Mouse (Mus musculus): ENCODE measurements at regions not wholly inside any gene's neighbourhood (a gene's known extent, or its start where the extent isn't known, plus 50 kb on each side); places are given as distances from the start of the nearest gene placed in this dataset.

DNA sequence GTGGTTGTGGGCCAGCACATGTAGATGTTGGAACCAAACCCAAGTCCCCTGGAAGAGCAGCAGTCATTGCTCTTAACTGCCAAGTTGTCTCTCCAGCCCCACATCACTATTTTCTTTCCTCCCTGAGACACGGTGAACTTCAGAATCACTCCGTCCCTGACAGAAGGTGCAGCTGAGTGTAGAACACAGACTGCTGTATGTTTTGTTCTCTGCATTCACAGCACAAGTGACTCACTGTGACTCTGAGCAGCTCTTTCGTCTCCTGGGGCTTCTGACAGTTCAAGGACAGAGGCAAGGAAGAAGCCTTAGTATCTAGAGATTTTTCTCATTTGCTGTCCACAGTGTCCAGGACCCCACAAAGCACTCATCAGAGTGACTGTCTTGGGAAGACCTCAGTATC is 227.6 kb downstream of the Bcl2l11 start:
- Histone ChIP-seq H3K27ac (replicated peaks; ENCODE audit: low read depth, low read length) (no peak overlapping the region), H3K4me3 (ENCODE audit: low read depth, low read length) (no peak overlapping the region), H3K4me2 (ENCODE audit: low read depth, severe bottlenecking) (no peak overlapping the region), H3K9ac (ENCODE audit: low read length) (no peak overlapping the region), H3K27me3 (ENCODE audit: control insufficient read depth, insufficient read depth, low read length) (no peaks in the 10 kb centered on the region), H3K9me3 (ENCODE audit: control insufficient read depth, low read length) (no peaks in the 10 kb centered on the region), H3K36me3 (ENCODE audit: control insufficient read depth, insufficient read depth, low read length) (no peaks in the 10 kb centered on the region), H3K4me1 (ENCODE audit: control insufficient read depth, insufficient read depth, low read length) (no peaks in the 10 kb centered on the region)
- DNase-seq (ENCODE audit: low spot score): no peak
- no peak for ATAC-seq (ENCODE audit: insufficient number of reproducible peaks, low FRiP score, low TSS enrichment, low read depth)
- WGBS: 85% methylated on average over 3 of the region's 3 CpGs

- no peaks in the 10 kb centered on the region for H3K9me3 ChIP-seq (ENCODE audit: control insufficient read depth, low read length)
- H3K27me3 ChIP-seq (ENCODE audit: control insufficient read depth, insufficient read depth, low read length): no peaks in the 10 kb centered on the region
- H3K9ac ChIP-seq (ENCODE audit: low read length): no peak overlapping the region
- 89% methylated on average over 4 of the region's 4 CpGs for WGBS
- peaks cover 3% of the 10 kb centered on the region; the same call in 1 of the 2 replicates for H3K4me1 ChIP-seq (ENCODE audit: control insufficient read depth, insufficient read depth, low read length)
- DNase-seq (ENCODE audit: low spot score): no peak
- no peak overlapping the region for H3K4me3 ChIP-seq (ENCODE audit: low read depth, low read length)
- no peak for ATAC-seq (ENCODE audit: insufficient number of reproducible peaks, low FRiP score, low TSS enrichment, low read depth)
- H3K4me2 ChIP-seq (ENCODE audit: low read depth, severe bottlenecking): no peak overlapping the region
- H3K27ac ChIP-seq (replicated peaks; ENCODE audit: low read depth, low read length): no peak overlapping the region
- no peaks in the 10 kb centered on the region for H3K36me3 ChIP-seq (ENCODE audit: control insufficient read depth, insufficient read depth, low read length)
Measured at GRCm38 (mm10) chr2:128356326-128356725, 230.5 kb downstream of the Bcl2l11 start.

- 74% methylated on average over 4 of the region's 4 CpGs for WGBS
- no peak overlapping the region for H3K9ac ChIP-seq (ENCODE audit: low read length)
- H3K4me2 ChIP-seq (ENCODE audit: low read depth, severe bottlenecking): no peak overlapping the region
- DNase-seq (ENCODE audit: low spot score) (no peak), ATAC-seq (ENCODE audit: insufficient number of reproducible peaks, low FRiP score, low TSS enrichment, low read depth) (no peak)
- H3K9me3 ChIP-seq (ENCODE audit: control insufficient read depth, low read length): no peaks in the 10 kb centered on the region
- H3K27ac ChIP-seq (replicated peaks; ENCODE audit: low read depth, low read length): no peak overlapping the region
- no peaks in the 10 kb centered on the region for H3K27me3 ChIP-seq (ENCODE audit: control insufficient read depth, insufficient read depth, low read length)
- no peak overlapping the region for H3K4me3 ChIP-seq (ENCODE audit: low read depth, low read length)
- peaks cover 9% of the 10 kb centered on the region for H3K4me1 ChIP-seq (ENCODE audit: control insufficient read depth, insufficient read depth, low read length)
- no peaks in the 10 kb centered on the region for H3K36me3 ChIP-seq (ENCODE audit: control insufficient read depth, insufficient read depth, low read length)
Measured at GRCm38 (mm10) chr2:128359106-128359505, 231.9 kb upstream of the Spdye4c start.

- Histone ChIP-seq H3K27ac (replicated peaks; ENCODE audit: low read depth, low read length) (no peak overlapping the region), H3K4me3 (ENCODE audit: low read depth, low read length) (no peak overlapping the region), H3K4me1 (ENCODE audit: control insufficient read depth, insufficient read depth, low read length) (peaks cover 12% of the 10 kb centered on the region), H3K4me2 (ENCODE audit: low read depth, severe bottlenecking) (no peak overlapping the region), H3K36me3 (ENCODE audit: control insufficient read depth, insufficient read depth, low read length) (no peaks in the 10 kb centered on the region), H3K9ac (ENCODE audit: low read length) (no peak overlapping the region), H3K9me3 (ENCODE audit: control insufficient read depth, low read length) (no peaks in the 10 kb centered on the region), H3K27me3 (ENCODE audit: control insufficient read depth, insufficient read depth, low read length) (no peaks in the 10 kb centered on the region)
- DNase-seq (ENCODE audit: low spot score): no peak
- ATAC-seq (ENCODE audit: insufficient number of reproducible peaks, low FRiP score, low TSS enrichment, low read depth): no peak
- WGBS: 61% methylated on average over 5 of the region's 5 CpGs
Measured at GRCm38 (mm10) chr2:128360517-128360916, 230.5 kb upstream of the Spdye4c start.

- no peak for DNase-seq (ENCODE audit: low spot score)
- H3K9ac ChIP-seq (ENCODE audit: low read length): no peak overlapping the region
- no peak overlapping the region for H3K27ac ChIP-seq (replicated peaks; ENCODE audit: low read depth, low read length)
- H3K9me3 ChIP-seq (ENCODE audit: control insufficient read depth, low read length): no peaks in the 10 kb centered on the region
- H3K27me3 ChIP-seq (ENCODE audit: control insufficient read depth, insufficient read depth, low read length): no peaks in the 10 kb centered on the region
- H3K36me3 ChIP-seq (ENCODE audit: control insufficient read depth, insufficient read depth, low read length): no peaks in the 10 kb centered on the region
- H3K4me2 ChIP-seq (ENCODE audit: low read depth, severe bottlenecking): no peak overlapping the region
- WGBS: 69% methylated on average over 1 of the region's 1 CpGs
- no peak overlapping the region for H3K4me3 ChIP-seq (ENCODE audit: low read depth, low read length)
- no peak for ATAC-seq (ENCODE audit: insufficient number of reproducible peaks, low FRiP score, low TSS enrichment, low read depth)
- peaks cover 12% of the 10 kb centered on the region for H3K4me1 ChIP-seq (ENCODE audit: control insufficient read depth, insufficient read depth, low read length)
Measured at GRCm38 (mm10) chr2:128361436-128361835, 229.6 kb upstream of the Spdye4c start.

DNA sequence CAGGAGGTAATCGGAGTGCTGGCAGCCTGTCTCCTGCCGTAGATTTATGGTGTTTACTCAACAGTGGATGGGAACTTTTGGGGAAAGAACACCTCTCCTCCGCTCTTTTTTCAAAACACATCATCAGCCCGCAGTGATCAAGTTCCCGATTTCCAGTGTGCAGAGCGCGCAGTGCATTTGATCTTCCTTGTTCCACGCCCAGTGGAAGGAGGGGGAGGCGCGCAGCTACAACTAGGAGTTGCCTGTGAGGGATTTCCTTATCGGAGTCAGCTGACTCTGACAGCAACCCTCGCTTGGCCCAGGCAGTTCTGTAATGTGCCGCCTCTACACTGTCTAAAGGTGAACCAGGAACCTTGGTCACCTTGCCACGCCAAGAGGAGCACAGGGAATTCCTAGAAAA is 226.8 kb upstream of the Spdye4c start:
- Histone ChIP-seq H3K9ac (ENCODE audit: low read length) (0 out of 2 replicates have a peak overlapping the region, but pooled peaks have one; percentile 17), H3K36me3 (ENCODE audit: control insufficient read depth, insufficient read depth, low read length) (no peaks in the 10 kb centered on the region), H3K4me2 (ENCODE audit: low read depth, severe bottlenecking) (peak overlapping the region; percentile 36), H3K27ac (replicated peaks; ENCODE audit: low read depth, low read length) (no peak overlapping the region), H3K4me3 (ENCODE audit: low read depth, low read length) (peak overlapping the region; percentile 12; the same call in 1 of the 2 replicates), H3K4me1 (ENCODE audit: control insufficient read depth, insufficient read depth, low read length) (peaks cover 12% of the 10 kb centered on the region), H3K27me3 (ENCODE audit: control insufficient read depth, insufficient read depth, low read length) (no peaks in the 10 kb centered on the region), H3K9me3 (ENCODE audit: control insufficient read depth, low read length) (no peaks in the 10 kb centered on the region)
- DNase-seq (ENCODE audit: low spot score) (peak; percentile 61), ATAC-seq (ENCODE audit: insufficient number of reproducible peaks, low FRiP score, low TSS enrichment, low read depth) (no peak)
- 27% methylated on average over 14 of the region's 14 CpGs for WGBS

DNA sequence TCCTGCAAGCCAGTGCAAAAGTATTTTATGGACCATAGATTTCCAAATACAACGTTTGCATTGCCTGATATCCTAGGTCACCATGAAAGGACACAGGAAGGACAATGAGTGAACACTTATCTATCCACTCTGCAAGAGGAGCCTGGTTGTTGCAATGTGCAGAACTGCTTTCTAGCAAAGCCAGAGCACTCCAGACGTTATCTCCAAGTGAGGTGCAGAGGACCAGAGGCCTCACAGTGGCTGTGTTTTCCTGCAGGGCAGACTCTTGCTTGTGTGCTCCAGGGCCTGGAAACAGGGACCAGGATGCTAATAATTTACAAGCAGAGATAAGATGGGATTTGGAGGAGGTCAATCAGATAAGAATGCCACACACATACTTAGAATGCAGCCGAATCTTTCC is 226.0 kb upstream of the Spdye4c start:
- Histone ChIP-seq H3K4me1 (ENCODE audit: control insufficient read depth, insufficient read depth, low read length) (peaks cover 9% of the 10 kb centered on the region), H3K36me3 (ENCODE audit: control insufficient read depth, insufficient read depth, low read length) (no peaks in the 10 kb centered on the region), H3K27ac (replicated peaks; ENCODE audit: low read depth, low read length) (no peak overlapping the region), H3K4me2 (ENCODE audit: low read depth, severe bottlenecking) (no peak overlapping the region), H3K27me3 (ENCODE audit: control insufficient read depth, insufficient read depth, low read length) (no peaks in the 10 kb centered on the region), H3K4me3 (ENCODE audit: low read depth, low read length) (no peak overlapping the region), H3K9me3 (ENCODE audit: control insufficient read depth, low read length) (no peaks in the 10 kb centered on the region), H3K9ac (ENCODE audit: low read length) (no peak overlapping the region)
- no peak for ATAC-seq (ENCODE audit: insufficient number of reproducible peaks, low FRiP score, low TSS enrichment, low read depth)
- WGBS: 36% methylated on average over 3 of the region's 3 CpGs
- DNase-seq (ENCODE audit: low spot score): no peak

DNA sequence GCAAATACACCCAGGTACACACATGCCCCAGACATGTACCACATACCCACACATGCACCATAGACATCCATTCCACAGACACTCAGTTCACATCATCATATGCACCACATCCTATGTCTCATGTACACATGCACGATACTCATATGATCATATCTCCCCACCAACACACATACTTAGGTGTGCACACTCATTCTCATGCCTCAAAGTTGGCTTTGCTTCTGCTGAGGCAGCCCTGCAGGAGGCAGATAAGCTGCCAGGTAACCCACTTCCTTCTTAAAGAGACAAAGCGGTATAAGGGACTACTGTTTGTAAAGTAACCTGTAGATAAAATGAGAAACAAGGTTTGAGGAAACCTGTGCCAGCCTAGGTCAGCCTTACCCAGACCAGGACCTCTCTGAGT is 225.2 kb upstream of the Spdye4c start:
- 97% methylated on average over 2 of the region's 2 CpGs for WGBS
- Histone ChIP-seq H3K27ac (replicated peaks; ENCODE audit: low read depth, low read length) (no peak overlapping the region), H3K4me3 (ENCODE audit: low read depth, low read length) (no peak overlapping the region), H3K4me2 (ENCODE audit: low read depth, severe bottlenecking) (no peak overlapping the region), H3K9ac (ENCODE audit: low read length) (no peak overlapping the region), H3K4me1 (ENCODE audit: control insufficient read depth, insufficient read depth, low read length) (peaks cover 9% of the 10 kb centered on the region), H3K27me3 (ENCODE audit: control insufficient read depth, insufficient read depth, low read length) (no peaks in the 10 kb centered on the region), H3K36me3 (ENCODE audit: control insufficient read depth, insufficient read depth, low read length) (no peaks in the 10 kb centered on the region), H3K9me3 (ENCODE audit: control insufficient read depth, low read length) (no peaks in the 10 kb centered on the region)
- DNase-seq (ENCODE audit: low spot score) (no peak), ATAC-seq (ENCODE audit: insufficient number of reproducible peaks, low FRiP score, low TSS enrichment, low read depth) (no peak)
